Mouse (Mus musculus): ENCODE results near the gene Pcsk4. TPM values are rescaled to one million over a fixed set of nuclear protein-coding genes. Genes with fewer than 3 reads are reported as not detected.

Gene Pcsk4
- total and polyA plus RNA-seq, 2 experiments from 2014 or later: 7.5 to 14.6 TPM

DNA sequence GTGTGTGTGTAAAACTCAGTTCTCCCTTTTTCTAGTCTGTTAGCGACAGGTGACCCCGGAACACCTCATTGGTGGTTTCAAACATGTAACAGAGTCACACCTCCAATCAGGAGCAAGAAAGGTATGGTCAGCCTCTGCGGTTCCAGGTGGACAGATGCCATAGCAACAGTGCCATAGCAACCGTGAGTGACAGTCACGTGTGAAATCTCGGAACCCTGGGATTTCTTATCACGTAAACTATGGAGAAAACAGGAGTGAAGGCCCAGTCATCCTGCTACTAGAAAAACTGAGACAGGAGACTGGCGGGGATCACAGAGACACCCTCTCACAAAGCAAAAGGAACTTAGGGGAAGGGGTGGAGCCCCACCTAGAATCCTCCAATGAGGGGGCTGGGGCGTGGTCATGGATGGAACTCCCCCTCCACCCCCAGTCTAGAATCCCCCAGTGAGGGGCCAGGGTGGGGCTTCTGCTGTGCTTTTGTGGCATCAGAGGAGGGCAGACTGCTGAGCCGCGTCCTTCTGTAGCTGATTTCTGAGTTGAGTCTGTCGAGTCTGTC lies 42.2 kb upstream of the Pcsk4 start:
- H3K36me3 ChIP-seq (ENCODE audit: insufficient read depth, low read length): no peaks in the 10 kb centered on the region
- DNase-seq (ENCODE audit: low spot score) (peak; percentile 91), ATAC-seq (ENCODE audit: low FRiP score) (peak; percentile 88)
- H3K27me3 ChIP-seq (ENCODE audit: insufficient read depth, low read length): no peaks in the 10 kb centered on the region
- no peaks in the 10 kb centered on the region for H3K9me3 ChIP-seq (ENCODE audit: low read length)
- WGBS: 5% methylated on average over 12 of the region's 12 CpGs
- H3K4me2 ChIP-seq (ENCODE audit: low read depth, low read length, poor library complexity, severe bottlenecking): peak overlapping the region; percentile 33; the same call in 1 of the 2 replicates
- H3K9ac ChIP-seq (replicated peaks; ENCODE audit: low read length, poor library complexity, severe bottlenecking): no peak overlapping the region
- H3K4me1 ChIP-seq (ENCODE audit: insufficient read depth, low read length): no peaks in the 10 kb centered on the region; the same call in 1 of the 2 replicates
- peak overlapping the region; percentile 62 for H3K27ac ChIP-seq (ENCODE audit: low read depth, low read length)
- H3K4me3 ChIP-seq (ENCODE audit: low read depth, low read length): peak overlapping the region; percentile 10
- TF ChIP-seq CTCF (IDR thresholded peaks at IDR 0.05): no peak

DNA sequence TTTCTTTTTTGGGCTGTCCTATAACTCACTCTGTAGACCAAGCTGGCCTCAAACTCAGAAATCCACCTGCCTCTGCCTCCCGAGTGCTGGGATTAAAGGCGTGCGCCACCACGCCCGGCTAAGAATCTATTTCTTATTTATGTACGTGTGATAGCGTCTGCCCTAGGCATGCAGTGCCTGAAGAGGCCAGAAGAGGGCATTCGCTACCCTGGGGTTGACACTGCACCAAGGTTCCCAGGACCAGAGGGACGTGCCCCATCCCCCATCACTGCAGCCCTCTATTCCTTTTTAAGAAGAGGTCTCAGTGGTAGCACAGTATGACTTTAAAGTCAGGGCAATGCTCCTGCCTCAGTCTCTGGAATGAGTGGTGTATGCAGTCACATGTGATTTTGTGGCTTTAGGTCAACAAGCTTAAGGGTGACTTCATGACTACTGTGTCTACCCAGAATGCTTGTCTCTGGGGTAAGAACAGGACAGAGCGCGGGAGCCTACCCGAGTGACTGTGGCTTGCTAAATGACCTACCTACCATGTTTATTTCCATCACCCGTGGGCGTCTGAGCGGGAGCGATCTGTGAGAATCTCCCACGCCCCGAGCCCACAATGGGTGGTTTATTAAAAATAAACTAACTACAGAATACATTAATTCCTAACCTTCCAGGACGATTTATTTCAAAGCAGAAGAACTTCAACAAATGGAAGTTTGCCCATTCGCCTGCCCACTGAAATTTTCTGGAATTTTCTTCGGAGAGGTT lies 40.9 kb upstream of the Pcsk4 start:
- Histone ChIP-seq H3K4me3 (ENCODE audit: low read depth, low read length) (no peak overlapping the region), H3K9me3 (ENCODE audit: low read length) (no peaks in the 10 kb centered on the region), H3K4me1 (ENCODE audit: insufficient read depth, low read length) (no peaks in the 10 kb centered on the region; the same call in 1 of the 2 replicates), H3K27ac (ENCODE audit: low read depth, low read length) (no peak overlapping the region), H3K36me3 (ENCODE audit: insufficient read depth, low read length) (no peaks in the 10 kb centered on the region), H3K4me2 (ENCODE audit: low read depth, low read length, poor library complexity, severe bottlenecking) (no peak overlapping the region), H3K27me3 (ENCODE audit: insufficient read depth, low read length) (no peaks in the 10 kb centered on the region), H3K9ac (replicated peaks; ENCODE audit: low read length, poor library complexity, severe bottlenecking) (no peak overlapping the region)
- no peak for TF ChIP-seq CTCF (IDR thresholded peaks at IDR 0.05)
- WGBS: 79% methylated on average over 21 of the region's 21 CpGs
- ATAC-seq (ENCODE audit: low FRiP score) (no peak), DNase-seq (ENCODE audit: low spot score) (no peak)

DNA sequence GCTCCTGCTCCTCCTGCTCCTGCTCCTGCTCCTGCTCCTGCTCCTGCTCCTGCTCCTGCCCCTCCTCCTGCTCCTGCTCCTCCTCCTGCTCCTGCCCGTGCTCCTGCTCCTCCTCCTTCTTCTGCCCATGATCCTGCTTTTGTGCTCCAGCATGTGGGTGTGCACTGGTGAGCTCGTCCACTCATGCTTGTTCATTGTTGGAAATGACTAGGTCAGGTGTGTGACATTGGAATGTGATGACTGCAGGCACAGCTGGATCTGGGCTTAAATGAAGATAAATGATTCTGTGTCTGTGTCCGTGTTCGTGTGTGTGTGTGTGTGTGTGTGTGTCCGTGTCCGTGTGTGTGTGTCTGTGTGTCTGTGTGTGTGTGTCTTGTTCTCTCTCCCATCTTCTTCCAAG lies 39.1 kb upstream of the Pcsk4 start:
- WGBS: 91% methylated on average over 6 of the region's 6 CpGs
- no peak overlapping the region for H3K4me3 ChIP-seq (ENCODE audit: low read depth, low read length)
- H3K27me3 ChIP-seq (ENCODE audit: insufficient read depth, low read length): no peaks in the 10 kb centered on the region
- H3K36me3 ChIP-seq (ENCODE audit: insufficient read depth, low read length): no peaks in the 10 kb centered on the region
- H3K4me1 ChIP-seq (ENCODE audit: insufficient read depth, low read length): no peaks in the 10 kb centered on the region; the same call in 1 of the 2 replicates
- DNase-seq (ENCODE audit: low spot score) (no peak), ATAC-seq (ENCODE audit: low FRiP score) (no peak)
- H3K27ac ChIP-seq (ENCODE audit: low read depth, low read length): no peak overlapping the region
- TF ChIP-seq CTCF (IDR thresholded peaks at IDR 0.05): no peak
- H3K9ac ChIP-seq (replicated peaks; ENCODE audit: low read length, poor library complexity, severe bottlenecking): no peak overlapping the region
- H3K4me2 ChIP-seq (ENCODE audit: low read depth, low read length, poor library complexity, severe bottlenecking): no peak overlapping the region
- no peaks in the 10 kb centered on the region for H3K9me3 ChIP-seq (ENCODE audit: low read length)

DNA sequence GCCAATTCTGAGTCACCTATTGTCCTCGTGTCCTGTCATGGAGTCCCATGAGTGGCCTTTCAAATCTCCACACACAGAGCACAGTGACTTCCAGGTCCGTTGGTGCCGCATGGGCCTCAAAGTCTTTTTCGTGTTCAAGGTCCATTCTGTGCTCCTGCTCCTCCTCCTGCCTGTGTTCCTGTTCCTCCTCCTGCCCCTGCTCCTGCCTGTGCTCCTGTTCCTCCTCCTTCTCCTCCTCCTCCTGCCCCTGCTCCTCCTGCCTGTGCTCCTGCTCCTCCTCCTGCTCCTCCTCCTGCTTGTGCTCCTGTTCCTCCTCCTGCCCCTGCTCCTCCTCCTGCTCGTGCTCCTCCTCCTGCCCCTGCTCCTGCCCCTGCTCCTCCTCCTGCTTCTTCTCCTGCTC lies 38.7 kb upstream of the Pcsk4 start:
- Histone ChIP-seq H3K27me3 (ENCODE audit: insufficient read depth, low read length) (no peaks in the 10 kb centered on the region), H3K27ac (ENCODE audit: low read depth, low read length) (no peak overlapping the region), H3K4me3 (ENCODE audit: low read depth, low read length) (no peak overlapping the region), H3K9me3 (ENCODE audit: low read length) (no peaks in the 10 kb centered on the region), H3K4me1 (ENCODE audit: insufficient read depth, low read length) (no peaks in the 10 kb centered on the region; the same call in 1 of the 2 replicates), H3K9ac (replicated peaks; ENCODE audit: low read length, poor library complexity, severe bottlenecking) (no peak overlapping the region), H3K36me3 (ENCODE audit: insufficient read depth, low read length) (no peaks in the 10 kb centered on the region), H3K4me2 (ENCODE audit: low read depth, low read length, poor library complexity, severe bottlenecking) (no peak overlapping the region)
- WGBS: 60% methylated on average over 5 of the region's 5 CpGs
- no peak for TF ChIP-seq CTCF (IDR thresholded peaks at IDR 0.05)
- ATAC-seq (ENCODE audit: low FRiP score): no peak
- no peak for DNase-seq (ENCODE audit: low spot score)

DNA sequence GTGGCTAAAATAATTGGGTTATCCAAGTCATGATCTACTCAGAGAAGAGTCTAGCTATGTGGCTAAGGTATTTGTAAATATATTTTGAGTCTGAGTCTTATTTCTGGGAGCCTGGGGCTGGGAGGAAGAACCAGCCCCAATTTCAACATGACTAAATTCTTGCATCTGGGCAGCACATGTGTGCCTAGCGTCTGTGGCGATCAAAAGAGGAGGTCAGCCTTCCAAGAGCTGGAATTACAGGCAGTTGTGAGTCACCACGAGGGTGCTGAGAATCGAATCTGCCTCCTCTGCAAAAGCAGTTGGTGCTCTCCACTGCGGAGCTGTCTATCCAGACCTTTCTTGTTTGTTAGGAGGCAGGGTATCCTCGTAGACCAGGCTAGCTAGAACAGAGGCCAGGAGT lies 36.4 kb upstream of the Pcsk4 start:
- no peak for ATAC-seq (ENCODE audit: low FRiP score)
- Histone ChIP-seq H3K27ac (ENCODE audit: low read depth, low read length) (no peak overlapping the region), H3K36me3 (ENCODE audit: insufficient read depth, low read length) (no peaks in the 10 kb centered on the region), H3K4me1 (ENCODE audit: insufficient read depth, low read length) (no peaks in the 10 kb centered on the region), H3K4me3 (ENCODE audit: low read depth, low read length) (no peak overlapping the region), H3K4me2 (ENCODE audit: low read depth, low read length, poor library complexity, severe bottlenecking) (no peak overlapping the region), H3K9me3 (ENCODE audit: low read length) (no peaks in the 10 kb centered on the region), H3K9ac (replicated peaks; ENCODE audit: low read length, poor library complexity, severe bottlenecking) (no peak overlapping the region), H3K27me3 (ENCODE audit: insufficient read depth, low read length) (no peaks in the 10 kb centered on the region)
- whole genome bisulfite sequencing: 80% methylated on average over 6 of the region's 6 CpGs
- no peak for DNase-seq (ENCODE audit: low spot score)
- TF ChIP-seq CTCF (IDR thresholded peaks at IDR 0.05): no peak

DNA sequence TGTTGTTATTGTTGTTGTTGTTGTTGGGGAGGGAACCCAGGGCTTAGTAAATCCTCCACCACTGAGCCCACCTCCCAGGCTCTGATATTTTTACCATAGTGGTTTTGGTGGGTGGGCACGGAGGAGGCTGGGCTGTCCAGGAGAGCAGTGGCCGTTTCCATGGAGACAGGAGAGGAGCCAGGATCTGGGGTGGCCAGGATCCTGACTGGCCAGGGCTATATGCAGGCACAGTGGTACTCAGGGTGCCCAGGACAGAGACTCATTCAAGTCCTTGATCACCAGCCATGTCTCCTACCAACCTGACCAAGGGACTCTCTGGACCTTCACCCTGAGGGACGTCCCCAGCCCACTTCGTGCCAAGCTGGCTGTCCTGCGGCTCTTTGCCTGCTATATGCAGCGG lies 34.4 kb upstream of the Pcsk4 start:
- no peaks in the 10 kb centered on the region; the same call in none of the 2 replicates for H3K27me3 ChIP-seq (ENCODE audit: insufficient read depth, low read length)
- ATAC-seq (ENCODE audit: low FRiP score) (no peak), DNase-seq (ENCODE audit: low spot score) (no peak)
- no peak for TF ChIP-seq CTCF (IDR thresholded peaks at IDR 0.05)
- H3K36me3 ChIP-seq (ENCODE audit: insufficient read depth, low read length): no peaks in the 10 kb centered on the region
- WGBS: 23% methylated on average over 6 of the region's 6 CpGs
- H3K9ac ChIP-seq (replicated peaks; ENCODE audit: low read length, poor library complexity, severe bottlenecking): no peak overlapping the region
- H3K4me1 ChIP-seq (ENCODE audit: insufficient read depth, low read length): no peaks in the 10 kb centered on the region
- H3K4me2 ChIP-seq (ENCODE audit: low read depth, low read length, poor library complexity, severe bottlenecking): no peak overlapping the region
- H3K27ac ChIP-seq (ENCODE audit: low read depth, low read length): no peak overlapping the region
- no peak overlapping the region for H3K4me3 ChIP-seq (ENCODE audit: low read depth, low read length)
- H3K9me3 ChIP-seq (ENCODE audit: low read length): no peaks in the 10 kb centered on the region

Measured in midbrain, postnatal 0 days (tissue).